Mouse (Mus musculus) midbrain, embryonic 16.5 days (tissue): Measurements from ENCODE around the gene Sae1. TPM values are rescaled to one million over a fixed set of nuclear protein-coding genes. Genes with fewer than 3 reads are reported as not detected.
A peak's percentile ranks its signal among the peaks of the same experiment; 100 is the strongest.

ENCODE experiments used
- ATAC-seq: fragments of 200-750 bp; cut with Nextera tagmentation; 2 replicates; pipeline ENCODE4 v1.8.0; 2017; ENCODE audit warnings: moderate TSS enrichment
- H3K27ac ChIP-seq: fragments of 300-500 bp; sonication (generic); 2 replicates; pipeline ENCODE4 v1.5.1; 2014; ENCODE audit warnings: mild to moderate bottlenecking, low read length, mixed read lengths
- H3K27me3 ChIP-seq: fragments of 300-500 bp; sonication (generic); 2 replicates; pipeline ENCODE4 v1.6.1; 2014; ENCODE audit warnings: low read depth, low read length, mixed read lengths; ENCODE audit not compliant: control insufficient read depth, insufficient read depth
- H3K36me3 ChIP-seq: fragments of 300-500 bp; sonication (generic); 2 replicates; pipeline ENCODE4 v1.6.1; 2014; ENCODE audit warnings: mild to moderate bottlenecking, low read length, moderate library complexity, mixed read lengths; ENCODE audit not compliant: control insufficient read depth, insufficient read depth
- H3K4me1 ChIP-seq: fragments of 300-500 bp; sonication (generic); 2 replicates; pipeline ENCODE4 v1.6.1; 2014; ENCODE audit warnings: mild to moderate bottlenecking, low read length, mixed read lengths; ENCODE audit not compliant: control insufficient read depth, insufficient read depth
- H3K4me2 ChIP-seq: fragments of 300-500 bp; sonication (generic); 2 replicates; pipeline ENCODE4 v1.6.1; 2014; ENCODE audit warnings: mild to moderate bottlenecking, low read length, mixed read lengths
- H3K4me3 ChIP-seq: fragments of 300-500 bp; sonication (generic); 2 replicates; pipeline ENCODE4 v1.5.1; 2014; ENCODE audit warnings: low read depth, mild to moderate bottlenecking, low read length, moderate library complexity, mixed read lengths
- H3K9ac ChIP-seq: fragments of 300-500 bp; sonication (generic); 2 replicates; pipeline ENCODE4 v1.6.1; 2014; ENCODE audit warnings: low read depth, low read length, mixed read lengths
- H3K9me3 ChIP-seq: fragments of 300-500 bp; sonication (generic); replicated peaks from 2 replicates; pipeline ENCODE4 v1.6.1; 2014; ENCODE audit warnings: mild to moderate bottlenecking, low read length, mixed read lengths; ENCODE audit not compliant: control insufficient read depth, poor library complexity, severe bottlenecking
- WGBS: fragments of 180-500 bp; shearing (Covaris S2); extraction: QIAGEN DNeasy Blood & Tissue Kit; methylation state at CpG from one replicate; pipeline ENCODE4 v1.1.7; 2014; 5-methylcytosine and 5-hydroxymethylcytosine counted together
- polyA plus RNA-seq: library from polyadenylated mRNA; unstranded; fragments of >200 nt; fragmentation: Nextera tagmentation; extraction: Ambion mirVana; gene quantifications from 2 replicates; pipeline ENCODE4 v1.2.1, GENCODE M21; 2015

Sae1 gene
- polyA plus RNA-seq, 1 experiment from 2014 or later, result 239 TPM

DNA sequence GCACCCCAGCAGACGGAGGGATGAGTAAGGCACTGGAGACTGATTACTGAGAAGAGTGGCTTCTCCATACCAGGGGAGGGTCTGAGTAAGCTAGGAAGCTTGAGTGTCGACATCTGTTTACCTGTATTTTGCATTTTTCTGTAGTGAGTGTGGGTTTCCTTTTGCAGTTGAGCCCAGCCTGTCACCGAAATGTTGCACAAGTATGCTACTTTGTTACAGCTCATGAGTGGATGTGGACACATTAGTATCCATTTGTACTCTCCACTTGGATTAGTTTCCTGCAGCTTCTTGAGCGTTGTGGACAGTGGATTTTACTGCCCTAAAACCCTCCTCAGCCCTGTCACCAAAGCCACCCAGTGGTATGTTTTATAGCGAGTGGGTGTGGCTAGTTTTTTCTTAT lies 31.1 kb upstream of the Sae1 start:
- H3K36me3 ChIP-seq, result peaks cover 32% of the 10 kb centered on the region
- H3K4me3 ChIP-seq, result no peak overlapping the region

DNA sequence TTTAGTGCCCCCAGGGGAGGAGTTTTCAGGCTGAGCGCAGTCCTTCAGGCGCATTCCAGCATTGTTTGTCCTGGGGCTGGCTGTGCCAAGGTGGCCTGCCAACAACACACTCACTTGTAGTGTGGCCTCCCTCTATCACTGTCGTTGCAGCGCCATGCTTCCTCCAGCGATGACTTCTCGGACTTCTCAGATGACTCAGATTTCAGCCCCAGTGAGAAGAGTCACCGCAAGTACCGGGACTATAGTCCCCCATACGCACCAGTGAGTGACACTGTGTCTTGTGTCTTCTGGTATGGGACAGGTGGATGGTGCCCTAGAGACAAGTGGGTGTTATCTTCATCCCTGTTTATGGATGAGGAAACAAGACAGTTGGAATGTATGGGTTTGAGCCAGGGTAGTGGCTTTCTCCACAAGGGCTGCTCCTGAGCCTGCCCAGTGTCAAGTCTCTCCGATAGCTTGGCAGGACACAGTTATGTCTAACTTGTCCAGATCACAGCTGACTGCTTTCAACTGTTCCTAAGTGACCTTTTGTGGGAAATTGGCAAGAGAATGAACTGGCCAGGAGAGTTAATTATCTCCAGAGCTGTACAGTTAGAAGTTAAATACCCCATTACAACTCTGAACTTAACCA lies 29.6 kb upstream of the Sae1 start:
- Histone ChIP-seq H3K4me2 (no peak overlapping the region), H3K9ac (no peak overlapping the region), H3K27me3 (no peaks in the 10 kb centered on the region), H3K9me3 (no peaks in the 10 kb centered on the region), H3K4me3 (no peak overlapping the region), H3K27ac (no peak overlapping the region), H3K36me3 (peaks cover 28% of the 10 kb centered on the region), H3K4me1 (peaks cover 7% of the 10 kb centered on the region)
- ATAC-seq, result no peak
- WGBS, result 94% methylated on average over 10 of the region's 10 CpGs

More for the DNA sequence above, 31.1 kb upstream of the Sae1 start:
- WGBS, result 90% methylated on average over 5 of the region's 5 CpGs
- no peak overlapping the region for H3K4me2 ChIP-seq
- no peak for ATAC-seq
- no peak overlapping the region for H3K27ac ChIP-seq
- H3K27me3 ChIP-seq, result no peaks in the 10 kb centered on the region
- no peaks in the 10 kb centered on the region for H3K4me1 ChIP-seq
- H3K9me3 ChIP-seq, result no peaks in the 10 kb centered on the region
- no peak overlapping the region for H3K9ac ChIP-seq

DNA sequence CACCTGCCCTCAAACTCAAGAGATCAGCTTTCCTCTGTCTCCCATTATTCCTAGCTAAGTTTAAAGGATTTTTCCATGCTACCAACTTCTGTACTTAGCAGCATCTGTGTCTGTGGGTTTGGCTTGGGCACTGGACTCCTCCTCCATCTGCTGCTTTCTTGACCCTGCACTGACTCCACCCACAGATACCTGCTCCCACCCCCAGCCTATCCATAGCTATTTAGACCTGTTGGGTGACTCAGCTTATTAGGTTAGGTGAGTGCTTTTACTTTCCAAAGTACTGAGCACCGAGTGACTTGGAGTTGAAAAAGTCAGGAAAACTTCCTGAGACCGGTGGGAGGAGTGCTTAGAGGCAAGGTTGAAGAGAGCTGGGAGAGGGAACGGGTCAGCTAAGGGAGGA lies 27.8 kb upstream of the Sae1 start:
- no peak overlapping the region for H3K4me3 ChIP-seq
- H3K9ac ChIP-seq, result no peak overlapping the region
- peaks cover 7% of the 10 kb centered on the region for H3K4me1 ChIP-seq
- ATAC-seq, result no peak
- H3K27me3 ChIP-seq, result no peaks in the 10 kb centered on the region
- no peaks in the 10 kb centered on the region for H3K9me3 ChIP-seq
- H3K27ac ChIP-seq, result no peak overlapping the region
- WGBS, result 95% methylated on average over 3 of the region's 3 CpGs
- H3K4me2 ChIP-seq, result no peak overlapping the region
- peaks cover 13% of the 10 kb centered on the region; the same call in 1 of the 2 replicates for H3K36me3 ChIP-seq

DNA sequence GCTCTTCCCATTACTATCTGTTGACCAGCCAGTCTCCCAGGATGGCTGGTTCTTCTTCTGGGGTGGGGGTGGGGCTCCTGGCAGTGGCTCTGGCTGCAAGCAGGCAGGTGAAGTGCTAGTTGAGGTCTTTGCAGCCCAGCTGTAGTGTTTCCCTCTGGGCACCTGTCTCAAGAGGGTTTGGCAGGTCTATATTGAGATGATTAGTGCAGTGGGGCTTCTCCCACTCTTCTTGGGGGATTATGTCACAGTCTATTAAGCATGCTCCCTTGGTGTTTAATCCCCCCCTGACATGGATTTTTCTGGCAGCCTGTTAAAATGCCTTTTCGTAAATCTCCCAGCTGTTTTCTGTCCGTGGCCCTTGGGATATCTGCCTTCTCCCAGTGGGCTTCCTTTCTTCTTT lies 25.3 kb upstream of the Sae1 start:
- Histone ChIP-seq H3K9ac (no peak overlapping the region), H3K4me3 (no peak overlapping the region), H3K4me1 (peaks cover 7% of the 10 kb centered on the region), H3K36me3 (peaks cover 5% of the 10 kb centered on the region; the same call in 1 of the 2 replicates), H3K9me3 (no peaks in the 10 kb centered on the region), H3K4me2 (no peak overlapping the region), H3K27me3 (no peaks in the 10 kb centered on the region), H3K27ac (peak overlapping the region; percentile 4; the same call in 1 of the 2 replicates)
- ATAC-seq, result no peak
- WGBS, result 25% methylated on average over 2 of the region's 2 CpGs

DNA sequence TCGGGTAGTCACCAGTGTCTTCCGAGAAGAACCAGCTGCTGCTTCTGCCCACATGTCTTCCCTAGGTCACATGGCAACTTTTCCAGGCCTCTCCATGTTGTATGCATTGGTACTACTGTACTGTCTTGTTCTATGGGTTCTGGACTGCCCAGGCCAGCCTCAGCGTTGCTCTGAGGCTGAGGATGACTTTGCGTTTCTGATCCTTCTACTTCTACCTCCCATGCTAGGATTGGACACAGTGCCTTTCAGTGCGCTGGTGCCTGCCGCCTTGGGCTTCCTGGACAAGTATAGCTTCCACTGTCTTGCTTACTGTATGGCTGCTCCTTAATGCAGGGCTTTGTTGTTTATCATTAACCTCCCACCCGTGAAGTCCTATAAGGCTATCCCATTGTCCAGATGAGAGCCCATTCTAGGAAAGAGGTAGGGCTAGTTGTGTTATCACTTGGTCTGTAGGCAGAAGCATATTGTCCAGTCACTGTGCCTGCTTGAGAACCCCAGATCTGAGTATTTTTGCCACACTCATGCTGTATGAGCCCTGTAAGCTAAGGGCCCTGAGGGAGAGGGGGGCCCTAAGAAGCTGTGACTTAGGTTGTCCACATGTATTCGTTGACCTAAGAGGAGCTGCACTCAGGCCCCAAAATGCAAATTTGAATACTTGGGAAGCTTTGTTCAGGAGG lies 24.8 kb upstream of the Sae1 start:
- H3K36me3 ChIP-seq, result peaks cover 4% of the 10 kb centered on the region; the same call in 1 of the 2 replicates
- H3K27ac ChIP-seq, result no peak overlapping the region
- no peak for ATAC-seq
- no peak overlapping the region for H3K4me3 ChIP-seq
- no peaks in the 10 kb centered on the region for H3K9me3 ChIP-seq
- H3K4me1 ChIP-seq, result peaks cover 7% of the 10 kb centered on the region
- H3K4me2 ChIP-seq, result no peak overlapping the region
- no peaks in the 10 kb centered on the region for H3K27me3 ChIP-seq
- no peak overlapping the region for H3K9ac ChIP-seq
- 86% methylated on average over 8 of the region's 8 CpGs for WGBS

DNA sequence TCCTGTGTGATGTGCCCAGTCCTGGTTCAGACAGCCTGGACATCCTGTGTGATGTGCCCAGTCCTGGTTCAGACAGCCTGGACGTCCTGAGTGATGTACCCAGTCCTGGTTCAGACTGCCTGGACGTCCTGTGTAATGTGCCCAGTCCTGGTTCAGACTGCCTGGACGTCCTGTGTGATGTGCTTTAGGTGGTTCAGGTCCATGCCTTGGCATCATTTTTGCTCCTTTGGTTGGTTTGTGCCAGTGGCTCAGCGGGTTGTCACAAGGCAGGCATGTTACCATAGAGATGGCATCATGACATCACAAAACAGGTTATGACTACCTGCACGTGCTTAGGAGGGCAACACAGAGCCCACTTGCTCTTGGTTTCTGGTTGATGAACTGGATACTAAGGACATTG lies 23.5 kb upstream of the Sae1 start:
- no peak overlapping the region for H3K9ac ChIP-seq
- H3K4me2 ChIP-seq, result no peak overlapping the region
- no peaks in the 10 kb centered on the region for H3K9me3 ChIP-seq
- 94% methylated on average over 5 of the region's 5 CpGs for WGBS
- H3K4me3 ChIP-seq, result no peak overlapping the region
- peaks cover 11% of the 10 kb centered on the region for H3K4me1 ChIP-seq
- H3K27me3 ChIP-seq, result no peaks in the 10 kb centered on the region
- H3K36me3 ChIP-seq, result no peaks in the 10 kb centered on the region
- ATAC-seq, result no peak
- H3K27ac ChIP-seq, result no peak overlapping the region

DNA sequence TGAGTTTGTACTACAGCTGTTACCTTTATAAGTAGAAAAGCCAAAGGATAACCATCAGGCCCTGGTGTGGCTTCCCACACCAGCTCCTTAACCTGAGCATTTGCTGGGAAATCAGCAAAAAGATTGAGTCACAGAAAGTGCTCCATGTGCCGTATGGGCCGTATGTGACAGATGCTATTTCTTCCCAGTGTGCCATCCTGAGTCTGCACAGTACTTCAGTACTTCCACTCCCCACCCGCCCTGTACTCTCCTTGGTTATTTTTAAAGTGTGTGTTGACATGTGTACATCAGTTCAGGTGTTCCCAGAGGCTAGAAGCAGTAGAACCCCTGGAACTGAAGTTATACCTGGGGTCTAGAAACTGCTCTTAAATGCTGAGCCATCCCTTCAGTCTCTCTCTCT lies 19.4 kb upstream of the Sae1 start:
- peaks cover 28% of the 10 kb centered on the region for H3K4me1 ChIP-seq
- no peak overlapping the region for H3K4me3 ChIP-seq
- no peaks in the 10 kb centered on the region for H3K9me3 ChIP-seq
- no peaks in the 10 kb centered on the region for H3K27me3 ChIP-seq
- WGBS, result 93% methylated on average over 3 of the region's 3 CpGs
- no peak overlapping the region for H3K4me2 ChIP-seq
- no peak for ATAC-seq
- no peak overlapping the region for H3K27ac ChIP-seq
- no peaks in the 10 kb centered on the region for H3K36me3 ChIP-seq
- H3K9ac ChIP-seq, result no peak overlapping the region

DNA sequence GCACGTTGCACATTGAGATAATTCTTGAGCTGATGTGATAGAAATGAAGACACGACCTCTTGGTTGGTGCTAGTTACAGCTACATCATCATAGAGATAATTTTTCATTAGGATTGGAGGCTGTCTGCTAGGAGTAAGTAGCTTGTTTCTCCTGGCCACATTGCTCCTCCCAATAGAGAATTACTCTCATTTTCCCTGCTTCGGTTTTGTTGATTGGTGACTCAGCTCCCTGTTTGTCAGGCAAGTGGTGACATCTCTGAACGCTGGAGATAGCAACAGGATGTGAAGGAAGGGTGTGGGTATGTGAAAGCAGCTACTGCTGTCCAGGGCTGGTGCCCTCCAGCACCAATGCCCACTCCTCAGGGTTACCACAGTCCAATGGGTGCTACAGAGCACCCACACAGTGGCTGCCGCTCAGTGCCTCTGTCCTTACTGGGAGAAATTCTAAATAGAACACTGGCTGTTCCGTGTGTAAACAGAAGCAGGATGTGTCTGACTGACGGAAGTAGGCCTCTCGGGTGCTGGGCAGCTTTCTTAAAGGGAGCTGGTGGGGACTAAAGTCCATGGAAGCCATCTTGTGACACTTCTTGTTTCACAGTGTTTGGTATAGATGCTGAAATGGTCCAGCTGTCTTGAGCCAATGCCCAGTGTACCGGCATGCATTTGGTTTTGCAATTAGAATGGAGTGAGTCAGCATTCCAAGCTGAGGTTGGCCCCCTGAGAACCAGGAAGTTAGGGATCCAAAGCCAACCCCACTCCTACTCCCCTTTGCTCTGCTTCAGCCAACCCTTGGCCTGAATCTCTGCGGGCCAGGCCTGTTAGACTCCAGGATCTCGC lies 18.1 kb upstream of the Sae1 start:
- peak overlapping the region; percentile 67 for H3K27ac ChIP-seq
- H3K27me3 ChIP-seq, result no peaks in the 10 kb centered on the region
- no peak for ATAC-seq
- peak overlapping the region; percentile 39 for H3K4me2 ChIP-seq
- peak overlapping the region; percentile 48 for H3K9ac ChIP-seq
- H3K4me1 ChIP-seq, result peaks cover 28% of the 10 kb centered on the region
- H3K4me3 ChIP-seq, result no peak overlapping the region
- WGBS, result 69% methylated on average over 11 of the region's 11 CpGs
- no peaks in the 10 kb centered on the region for H3K9me3 ChIP-seq
- H3K36me3 ChIP-seq, result no peaks in the 10 kb centered on the region

DNA sequence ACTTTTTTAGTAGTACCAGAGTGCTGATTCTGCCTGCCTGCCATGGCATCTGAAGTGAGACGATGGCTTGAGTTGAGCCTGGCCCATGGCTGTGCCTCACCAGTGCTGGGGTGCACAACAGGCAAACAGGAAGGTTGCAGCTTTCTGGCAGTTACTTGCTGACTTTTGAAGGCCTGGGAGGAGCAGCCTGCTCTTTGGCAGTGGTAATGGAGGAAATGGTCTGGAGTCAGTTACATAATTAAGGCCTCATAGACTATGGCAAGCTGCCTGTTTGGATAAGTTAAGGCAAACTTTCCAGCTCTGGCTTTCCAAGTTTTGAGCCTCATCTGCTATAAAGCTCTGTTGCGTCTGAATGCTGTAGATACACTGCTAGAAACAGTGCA lies 17.5 kb upstream of the Sae1 start:
- H3K9ac ChIP-seq, result peak overlapping the region; percentile 58
- H3K4me3 ChIP-seq, result no peak overlapping the region
- H3K4me2 ChIP-seq, result peak overlapping the region; percentile 37

More for the DNA sequence above, 17.5 kb upstream of the Sae1 start:
- no peaks in the 10 kb centered on the region for H3K27me3 ChIP-seq
- WGBS, result 69% methylated on average over 2 of the region's 2 CpGs
- ATAC-seq, result no peak
- H3K36me3 ChIP-seq, result no peaks in the 10 kb centered on the region
- peak overlapping the region; percentile 67 for H3K27ac ChIP-seq
- H3K4me1 ChIP-seq, result peaks cover 28% of the 10 kb centered on the region
- no peaks in the 10 kb centered on the region for H3K9me3 ChIP-seq
